Mouse (Mus musculus): ENCODE measurements at regions not wholly inside any gene's neighbourhood (a gene's known extent, or its start where the extent isn't known, plus 50 kb on each side); places are given as distances from the start of the nearest gene placed in this dataset.

- TF ChIP-seq CTCF (IDR thresholded peaks at IDR 0.05; ENCODE audit: low read depth, low read length) (no peak), TAL1 (conservative IDR thresholded peaks at IDR 0.05; ENCODE audit: low read depth, low read length) (no peak)
Observed at GRCm38 (mm10) chr4:93493326-93493725, 158.0 kb upstream of the Tusc1 start.
